Mouse (Mus musculus) heart, embryonic 12.5 days (tissue): ENCODE measurements around the gene Tmem60. TPM values are rescaled to one million over a fixed set of nuclear protein-coding genes. Genes with fewer than 3 reads are reported as not detected.

Experiments
- ATAC-seq: fragments of 200-750 bp; cut with Nextera tagmentation; 2 replicates; pipeline ENCODE4 v1.8.0; 2017; ENCODE audit warnings: moderate TSS enrichment, moderate library complexity; ENCODE audit not compliant: insufficient number of reproducible peaks, low FRiP score
- H3K27ac ChIP-seq: fragments of 300-500 bp; sonication (generic); 2 replicates; pipeline ENCODE4 v1.5.1; 2016; ENCODE audit warnings: mild to moderate bottlenecking, moderate library complexity; ENCODE audit not compliant: poor library complexity, severe bottlenecking
- H3K27me3 ChIP-seq: fragments of 300-500 bp; sonication (generic); replicated peaks from 2 replicates; pipeline ENCODE4 v1.6.1; 2016; ENCODE audit warnings: mild to moderate bottlenecking, moderate library complexity
- H3K36me3 ChIP-seq: fragments of 300-500 bp; sonication (generic); 2 replicates; pipeline ENCODE4 v1.6.1; 2016; ENCODE audit warnings: mild to moderate bottlenecking, moderate library complexity
- H3K4me1 ChIP-seq: fragments of 300-500 bp; sonication (generic); replicated peaks from 2 replicates; pipeline ENCODE4 v1.6.1; 2016; ENCODE audit warnings: mild to moderate bottlenecking
- H3K4me2 ChIP-seq: fragments of 300-500 bp; sonication (generic); 2 replicates; pipeline ENCODE4 v1.6.1; 2016; ENCODE audit warnings: mild to moderate bottlenecking, moderate library complexity
- H3K4me3 ChIP-seq: fragments of 300-500 bp; sonication (generic); 2 replicates; pipeline ENCODE4 v1.5.1; 2016; ENCODE audit warnings: mild to moderate bottlenecking
- H3K9ac ChIP-seq: fragments of 300-500 bp; sonication (generic); 2 replicates; pipeline ENCODE4 v1.6.1; 2016; ENCODE audit warnings: mild to moderate bottlenecking, moderate library complexity
- H3K9me3 ChIP-seq: fragments of 300-500 bp; sonication (generic); replicated peaks from 2 replicates; pipeline ENCODE4 v1.6.1; 2016; ENCODE audit warnings: mild to moderate bottlenecking, moderate library complexity
- WGBS: fragments of 180-500 bp; shearing (Covaris S2); methylation state at CpG from one replicate; pipeline ENCODE4 v1.1.7; 2016; 5-methylcytosine and 5-hydroxymethylcytosine counted together
- polyA plus RNA-seq: library from polyadenylated mRNA; unstranded; fragments of >200 nt; fragmentation: Nextera tagmentation; extraction: Ambion mirVana; gene quantifications from 2 replicates; pipeline ENCODE4 v1.2.1, GENCODE M21; 2016

Gene Tmem60
- polyA plus RNA-seq, 1 experiment from 2014 or later = 50.4 TPM

- Histone ChIP-seq H3K27ac (no peak overlapping the region), H3K4me1 (0 out of 2 replicates have a peak, but pooled peaks cover 3% of the 10 kb centered on the region), H3K27me3 (no peaks in the 10 kb centered on the region), H3K9me3 (no peaks in the 10 kb centered on the region), H3K9ac (no peak overlapping the region), H3K36me3 (no peaks in the 10 kb centered on the region), H3K4me2 (no peak overlapping the region), H3K4me3 (no peak overlapping the region)
- 93% methylated on average over 2 of the region's 2 CpGs for WGBS
- no peak for ATAC-seq
Measured at GRCm38 (mm10) chr5:20865193-20865755, 16.7 kb upstream of the Tmem60 start.

DNA sequence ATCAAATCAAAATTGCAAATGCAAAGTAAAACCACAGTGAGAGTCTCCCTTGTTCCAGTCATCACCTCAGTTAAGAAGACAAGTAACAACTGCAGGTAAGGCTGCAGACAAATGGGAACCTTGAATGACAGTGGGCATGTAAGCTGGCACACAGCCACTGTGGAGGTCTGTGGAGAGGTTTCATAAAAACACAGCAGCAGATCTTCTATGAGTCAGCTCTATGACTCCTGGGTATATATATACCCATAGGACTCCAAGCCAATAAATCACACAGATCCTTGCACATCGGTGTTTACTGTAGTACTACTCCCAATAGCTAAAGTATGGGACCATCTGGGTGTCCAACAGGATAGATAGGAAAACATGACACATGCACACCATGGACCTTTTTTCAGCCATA, 8.8 kb upstream of the Tmem60 start:
- WGBS = 96% methylated on average over 1 of the region's 1 CpGs

DNA sequence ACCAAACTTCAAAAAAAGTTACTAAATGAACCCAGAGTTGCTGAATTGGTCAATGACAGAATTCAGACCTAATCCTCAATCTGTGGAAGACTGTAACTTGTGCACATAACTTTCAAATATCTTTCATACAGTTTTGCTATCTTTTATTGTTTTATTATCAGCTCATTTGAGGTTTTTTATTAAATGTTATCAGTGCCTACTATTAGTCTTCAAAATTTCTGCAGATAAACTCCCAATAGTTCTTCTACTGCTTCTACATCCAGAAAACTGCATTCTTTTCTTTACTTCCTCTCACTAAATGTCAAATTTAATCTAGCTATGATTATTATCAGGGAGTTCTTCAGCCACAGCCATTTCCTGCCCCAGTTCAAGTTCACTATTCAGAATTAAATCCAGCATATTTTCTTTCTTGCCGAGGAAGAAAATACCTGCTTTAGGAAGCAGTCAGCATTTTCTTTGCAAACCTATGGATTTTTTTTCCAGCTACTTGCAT, 5.0 kb upstream of the Tmem60 start:
- Histone ChIP-seq H3K27ac (no peak overlapping the region), H3K9me3 (no peaks in the 10 kb centered on the region), H3K4me2 (no peak overlapping the region), H3K36me3 (no peaks in the 10 kb centered on the region), H3K27me3 (no peaks in the 10 kb centered on the region), H3K4me1 (peaks cover 17% of the 10 kb centered on the region), H3K4me3 (no peak overlapping the region), H3K9ac (no peak overlapping the region)
- no peak for ATAC-seq
- WGBS = 74% methylated on average over 1 of the region's 1 CpGs

More for the DNA sequence above, 8.8 kb upstream of the Tmem60 start:
- Histone ChIP-seq H3K27me3 (no peaks in the 10 kb centered on the region), H3K36me3 (no peaks in the 10 kb centered on the region), H3K4me2 (no peak overlapping the region), H3K27ac (no peak overlapping the region), H3K4me1 (0 out of 2 replicates have a peak, but pooled peaks cover 5% of the 10 kb centered on the region), H3K4me3 (no peak overlapping the region), H3K9ac (no peak overlapping the region), H3K9me3 (0 out of 2 replicates have a peak, but pooled peaks cover 3% of the 10 kb centered on the region)
- no peak for ATAC-seq

- Histone ChIP-seq H3K27me3 (no peaks in the 10 kb centered on the region), H3K36me3 (peaks cover 3% of the 10 kb centered on the region), H3K4me3 (peak overlapping the region; percentile 93), H3K9me3 (no peaks in the 10 kb centered on the region), H3K4me2 (peak overlapping the region; percentile 67), H3K27ac (peak overlapping the region; percentile 67), H3K9ac (peak overlapping the region; percentile 64), H3K4me1 (peaks cover 29% of the 10 kb centered on the region)
- 36% methylated on average over 2 of the region's 2 CpGs for WGBS
- ATAC-seq = no peak
Measured at GRCm38 (mm10) chr5:20880386-20880785, 1.6 kb upstream of the Tmem60 start.

GRCm38 (mm10) chr5:20880797-20881775, 905 bp upstream of the Tmem60 start:
- Histone ChIP-seq H3K27ac (peak overlapping the region; percentile 96), H3K9ac (peak overlapping the region; percentile 91), H3K9me3 (no peaks in the 10 kb centered on the region), H3K4me2 (peak overlapping the region; percentile 84), H3K4me1 (peaks cover 29% of the 10 kb centered on the region), H3K27me3 (no peaks in the 10 kb centered on the region), H3K4me3 (peak overlapping the region; percentile 93), H3K36me3 (peaks cover 10% of the 10 kb centered on the region)
- ATAC-seq = peak; percentile 8
- 1% methylated on average over 64 of the region's 64 CpGs for WGBS

- H3K27ac ChIP-seq = no peak overlapping the region; the same call in 1 of the 2 replicates
- no peaks in the 10 kb centered on the region for H3K27me3 ChIP-seq
- 78% methylated on average over 4 of the region's 4 CpGs for WGBS
- H3K9me3 ChIP-seq = no peaks in the 10 kb centered on the region
- peak overlapping the region; percentile 40 for H3K4me2 ChIP-seq
- peaks cover 23% of the 10 kb centered on the region for H3K36me3 ChIP-seq
- H3K4me3 ChIP-seq = no peak overlapping the region
- no peak for ATAC-seq
- H3K9ac ChIP-seq = peak overlapping the region; percentile 11; the same call in 1 of the 2 replicates
- H3K4me1 ChIP-seq = peaks cover 18% of the 10 kb centered on the region
Measured at GRCm38 (mm10) chr5:20884036-20884620, 2.1 kb downstream of the Tmem60 start.

DNA sequence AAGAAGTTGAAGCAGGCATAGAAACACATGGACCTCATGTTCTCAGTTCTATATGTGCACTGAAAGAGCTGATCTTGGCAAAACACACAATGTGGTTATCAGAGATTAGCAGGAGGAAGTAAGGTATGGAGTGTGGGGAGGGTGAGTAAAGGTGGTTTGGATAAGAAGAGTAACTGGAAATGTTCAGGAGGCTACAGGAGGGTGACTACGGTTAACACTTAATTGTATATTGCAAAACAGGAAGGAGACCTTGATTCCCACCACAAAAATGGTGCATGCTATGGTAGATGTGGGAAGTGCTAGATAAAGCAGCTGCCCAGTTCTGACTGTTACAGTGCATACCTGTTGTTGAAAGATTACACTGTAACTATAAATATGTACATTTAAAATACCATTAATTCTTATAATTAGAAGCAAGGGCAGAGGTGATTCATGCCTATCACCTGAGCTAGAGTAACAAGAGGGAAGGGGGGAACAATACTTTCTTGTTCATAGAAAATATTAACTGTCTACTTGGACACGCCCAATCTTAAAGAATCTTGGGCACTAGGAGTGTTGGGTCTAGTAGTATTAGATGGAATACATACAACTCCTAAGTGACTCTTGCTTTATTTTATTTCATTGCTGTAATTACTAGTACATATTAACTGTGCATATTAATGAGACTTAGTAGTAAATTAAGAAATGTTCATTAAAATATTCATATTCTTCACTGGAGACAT, 15.6 kb downstream of the Tmem60 start:
- peak; percentile 75 for ATAC-seq
- H3K36me3 ChIP-seq = peaks cover 43% of the 10 kb centered on the region

DNA sequence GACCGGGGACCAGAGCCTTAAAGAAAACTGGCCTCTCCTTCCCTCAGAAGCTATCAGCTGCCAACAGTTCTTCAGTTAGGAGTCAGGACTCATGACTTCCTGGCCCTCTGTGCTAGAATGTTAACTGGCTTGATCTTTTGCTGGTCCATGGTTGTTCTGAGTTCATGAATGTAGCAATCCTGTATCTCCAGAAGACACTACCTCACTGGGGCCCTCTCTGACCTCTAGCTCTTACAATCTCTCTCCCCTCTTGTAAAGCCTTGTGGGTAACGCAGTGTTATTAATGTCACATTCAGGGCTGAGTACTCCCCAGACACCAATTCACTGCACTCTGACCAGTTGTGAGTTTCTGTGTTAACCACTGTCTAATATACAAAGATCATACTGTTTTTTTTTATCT, 22.7 kb downstream of the Tmem60 start:
- WGBS = 61% methylated on average over 2 of the region's 2 CpGs
- no peak overlapping the region for H3K4me2 ChIP-seq
- no peaks in the 10 kb centered on the region for H3K9me3 ChIP-seq
- H3K4me3 ChIP-seq = no peak overlapping the region
- H3K27me3 ChIP-seq = no peaks in the 10 kb centered on the region
- no peak for ATAC-seq
- H3K36me3 ChIP-seq = peaks cover 42% of the 10 kb centered on the region
- H3K9ac ChIP-seq = no peak overlapping the region
- peaks cover 5% of the 10 kb centered on the region; the same call in 1 of the 2 replicates for H3K4me1 ChIP-seq
- no peak overlapping the region for H3K27ac ChIP-seq

More for the DNA sequence above, 15.6 kb downstream of the Tmem60 start:
- Histone ChIP-seq H3K9me3 (no peaks in the 10 kb centered on the region), H3K4me2 (no peak overlapping the region), H3K27ac (no peak overlapping the region), H3K27me3 (no peaks in the 10 kb centered on the region), H3K9ac (no peak overlapping the region), H3K4me3 (no peak overlapping the region), H3K4me1 (0 out of 2 replicates have a peak, but pooled peaks cover 5% of the 10 kb centered on the region)
- 69% methylated on average over 2 of the region's 2 CpGs for WGBS

DNA sequence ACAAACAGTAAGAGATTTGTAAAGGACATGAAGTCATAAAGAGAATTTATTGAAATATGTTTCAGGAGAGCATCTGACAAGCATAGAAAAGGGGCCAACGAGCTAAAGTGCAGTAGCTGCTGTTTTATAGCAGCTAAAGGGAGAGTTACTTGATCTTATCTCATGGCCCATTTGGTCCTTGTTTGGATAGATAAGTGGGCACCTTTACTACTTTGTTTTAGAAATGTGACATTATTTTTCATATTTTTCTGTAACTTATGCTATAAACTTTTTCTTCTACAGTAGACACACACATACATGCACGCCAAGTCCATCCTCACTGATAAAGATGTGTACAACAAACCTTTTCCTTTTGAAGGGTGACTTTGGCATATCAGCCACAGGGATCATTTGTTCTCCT, 23.4 kb downstream of the Tmem60 start:
- no peak for ATAC-seq
- no peaks in the 10 kb centered on the region for H3K27me3 ChIP-seq
- H3K4me3 ChIP-seq = no peak overlapping the region
- H3K27ac ChIP-seq = no peak overlapping the region
- peaks cover 38% of the 10 kb centered on the region for H3K36me3 ChIP-seq
- WGBS = 69% methylated on average over 2 of the region's 2 CpGs
- H3K4me2 ChIP-seq = no peak overlapping the region
- peaks cover 5% of the 10 kb centered on the region; the same call in 1 of the 2 replicates for H3K4me1 ChIP-seq
- no peak overlapping the region for H3K9ac ChIP-seq
- no peaks in the 10 kb centered on the region for H3K9me3 ChIP-seq

DNA sequence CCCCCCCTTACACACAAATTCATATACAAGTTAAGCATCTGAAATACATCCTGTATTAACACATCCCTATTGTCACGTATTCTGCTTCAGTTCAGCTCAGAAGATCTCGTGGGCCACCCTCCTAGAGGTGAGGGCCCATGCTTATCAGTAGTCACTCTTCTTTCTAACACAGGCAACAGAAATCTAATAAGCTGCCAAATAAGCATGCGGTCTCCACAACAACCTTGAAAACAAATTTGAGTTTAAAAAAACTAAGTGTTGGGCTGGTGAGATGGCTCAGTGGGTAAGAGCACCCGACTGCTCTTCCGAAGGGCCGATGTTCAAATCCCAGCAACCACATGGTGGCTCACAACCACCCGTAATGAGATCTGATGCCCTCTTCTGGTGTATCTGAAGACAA, 24.2 kb downstream of the Tmem60 start:
- no peaks in the 10 kb centered on the region for H3K27me3 ChIP-seq
- no peak overlapping the region for H3K9ac ChIP-seq
- no peak for ATAC-seq
- no peaks in the 10 kb centered on the region for H3K9me3 ChIP-seq
- H3K27ac ChIP-seq = no peak overlapping the region
- peaks cover 32% of the 10 kb centered on the region for H3K36me3 ChIP-seq
- peaks cover 5% of the 10 kb centered on the region; the same call in 1 of the 2 replicates for H3K4me1 ChIP-seq
- H3K4me2 ChIP-seq = no peak overlapping the region
- no peak overlapping the region for H3K4me3 ChIP-seq
- WGBS = 87% methylated on average over 7 of the region's 7 CpGs
